Mouse (Mus musculus) mouse embryonic stem cell (cell line): ENCODE measurements at regions not wholly inside any gene's neighbourhood (a gene's known extent, or its start where the extent isn't known, plus 50 kb on each side); places are given as distances from the start of the nearest gene placed in this dataset.

Source experiments
- in situ Hi-C, 2 experiments: fragments of 300-500 bp; cut with MboI; formaldehyde crosslinking; loops; 1 replicate in 1 of 2; 3 replicates in 1 of 2; pipeline ENCODE4 v1.14.3; 2019 to 2020; ENCODE audit warnings: low sequenced_read_pairs in 2 of 2, low pct_unique_long_range_greater_than_20kb in 1 of 2, mixed read lengths in 1 of 2; ENCODE audit not compliant: unreplicated experiment in 1 of 2

DNA sequence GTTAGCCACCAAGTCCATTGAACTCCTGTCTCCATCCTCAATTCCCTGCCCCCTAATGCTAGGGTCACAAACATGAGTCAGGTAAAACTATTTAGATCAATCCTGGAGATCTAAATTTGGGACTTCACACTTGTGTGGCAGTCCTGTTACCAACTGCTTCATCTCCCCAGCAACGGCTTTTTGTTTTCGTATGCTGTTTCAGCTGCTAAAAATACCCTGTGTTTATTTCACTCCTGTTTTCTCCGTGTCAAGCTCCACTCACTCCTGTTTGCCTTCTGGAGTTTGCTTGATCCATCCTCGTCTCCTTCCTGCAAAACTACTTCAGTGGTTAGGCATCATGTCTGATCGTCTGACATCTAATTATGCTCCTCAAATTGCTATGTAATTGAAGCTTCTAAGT lies 508.9 kb upstream of the Arpp21 start:
- in situ Hi-C loops = no loop called here

DNA sequence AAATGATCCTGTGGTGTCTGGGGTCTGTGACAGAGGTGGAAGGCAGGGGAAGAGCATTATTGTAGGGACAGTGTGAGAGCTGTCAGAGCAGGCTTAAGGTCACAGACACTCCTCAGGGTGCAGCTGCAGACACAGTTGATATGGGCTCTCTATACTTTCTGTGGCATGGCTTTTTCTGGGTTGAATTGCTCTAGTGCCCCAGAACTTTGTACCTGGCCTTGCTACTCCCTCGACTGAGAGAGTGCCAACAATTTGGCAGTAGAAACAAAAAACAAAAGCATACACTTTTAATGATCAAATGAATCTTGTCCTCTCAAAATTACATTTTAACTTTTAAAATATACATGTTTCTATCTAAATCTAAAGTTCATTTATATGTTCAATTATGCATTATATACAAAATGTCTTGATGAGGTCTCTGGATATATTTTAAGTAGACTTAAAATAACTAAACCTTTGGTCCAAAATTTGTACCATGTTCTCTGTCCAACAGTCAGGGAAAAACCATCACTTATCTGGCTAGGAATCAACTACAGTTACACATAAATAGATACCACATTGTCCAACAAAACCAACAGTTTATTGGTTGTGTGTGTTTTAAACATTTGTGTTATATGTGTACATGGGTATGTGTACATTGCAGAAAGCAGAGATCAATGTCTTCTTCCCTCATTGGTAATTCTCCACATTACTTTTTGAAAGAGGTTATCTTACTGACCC lies 508.3 kb upstream of the Arpp21 start:
- in situ Hi-C loops = no loop called here

DNA sequence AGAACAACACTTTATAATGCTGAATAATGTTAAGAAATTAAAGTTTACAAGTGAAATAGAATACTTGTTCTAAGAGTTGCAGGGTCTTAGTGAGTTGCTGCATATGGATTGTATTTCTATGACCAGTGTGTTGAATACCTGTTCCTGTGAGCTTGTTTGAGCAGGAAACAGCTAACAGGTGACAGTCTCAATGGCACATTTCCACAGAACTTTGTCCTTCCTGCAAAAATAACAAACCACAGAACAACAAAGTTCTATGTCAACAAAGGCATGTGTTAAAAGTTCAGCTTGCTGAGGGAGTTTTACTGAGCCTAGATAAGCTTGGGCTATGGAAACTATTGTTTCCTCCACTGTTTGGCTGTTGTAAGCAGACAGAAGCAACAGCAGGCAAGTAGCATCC lies 500.0 kb upstream of the Arpp21 start:
- in situ Hi-C loops = no loop called here

DNA sequence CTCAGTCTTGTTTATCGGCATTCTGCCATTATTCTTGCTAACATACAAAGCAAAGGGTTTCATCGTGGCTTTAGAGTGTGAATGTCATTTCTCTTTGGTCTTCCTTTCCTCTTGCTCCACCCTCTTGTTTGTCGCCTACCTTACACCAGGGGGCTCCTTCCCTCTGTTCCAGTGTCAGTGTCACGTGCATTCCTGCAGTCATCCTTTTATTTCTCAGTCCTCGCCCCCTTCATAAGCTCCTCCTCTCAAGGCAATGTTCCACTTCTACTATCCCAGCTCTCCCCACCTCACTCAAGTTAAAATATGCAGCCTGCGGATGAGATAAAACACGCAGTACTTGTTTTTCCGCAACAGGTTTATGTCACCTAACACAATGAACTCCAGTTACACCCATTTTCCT lies 489.8 kb upstream of the Arpp21 start:
- in situ Hi-C loops = no loop called here

DNA sequence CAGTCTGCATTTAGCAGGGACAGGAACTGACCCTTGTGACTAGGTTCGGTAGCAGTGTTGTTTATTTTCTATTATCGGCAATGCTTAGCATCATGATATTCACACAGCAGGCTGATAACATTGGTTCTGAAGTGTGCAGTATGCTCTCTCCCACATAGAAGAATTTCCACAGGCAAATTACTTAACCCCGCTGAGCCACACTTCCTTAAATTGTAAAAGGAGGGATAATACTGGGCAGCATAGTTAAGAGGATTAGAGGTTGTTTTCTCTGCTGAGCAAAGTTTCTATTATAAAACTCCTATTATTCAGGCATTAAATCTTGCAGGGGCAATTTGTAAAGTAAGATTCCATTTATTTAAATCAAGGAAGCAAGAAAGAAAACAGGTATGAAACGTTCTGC lies 489.4 kb upstream of the Arpp21 start:
- in situ Hi-C loops = no loop called here

DNA sequence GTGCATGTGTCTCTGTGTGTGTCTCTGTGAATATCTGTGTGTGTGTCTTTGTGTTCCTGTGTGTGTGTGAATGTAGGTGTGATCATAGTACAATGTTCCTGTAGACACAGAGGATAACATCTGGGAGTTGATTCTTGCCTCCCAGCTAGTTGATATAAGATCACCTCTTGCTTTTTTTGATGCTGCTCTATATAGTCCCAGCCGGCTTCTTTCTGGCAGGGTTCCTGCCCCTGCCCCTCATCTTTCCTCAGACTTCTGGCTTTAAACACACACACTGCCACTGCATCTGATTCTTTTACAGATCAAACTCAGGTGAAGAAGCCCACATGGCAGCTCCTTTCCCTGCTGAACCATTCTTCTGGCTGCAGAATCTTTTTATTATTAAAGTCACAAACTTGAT lies 487.6 kb upstream of the Arpp21 start:
- in situ Hi-C loops = no loop called here

DNA sequence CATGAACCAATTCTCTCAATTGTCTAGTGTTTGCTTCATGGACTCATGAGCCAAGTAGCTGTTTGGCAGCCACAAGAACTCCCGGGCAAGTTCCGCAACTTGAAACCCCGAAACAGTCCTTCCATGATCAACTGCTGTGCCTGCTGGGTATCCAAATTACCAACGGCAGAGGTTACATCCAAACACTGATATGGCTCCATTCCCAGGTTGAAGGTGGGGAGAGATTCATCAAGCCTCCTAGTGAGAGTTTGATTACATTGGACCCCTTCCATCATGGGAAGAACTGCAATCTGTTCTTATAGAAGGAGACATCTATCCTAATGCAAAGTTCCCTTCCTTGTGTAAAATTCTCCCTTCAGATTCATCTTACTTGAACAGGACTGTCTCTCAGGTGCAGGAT lies 486.8 kb upstream of the Arpp21 start:
- in situ Hi-C loops = no loop called here

DNA sequence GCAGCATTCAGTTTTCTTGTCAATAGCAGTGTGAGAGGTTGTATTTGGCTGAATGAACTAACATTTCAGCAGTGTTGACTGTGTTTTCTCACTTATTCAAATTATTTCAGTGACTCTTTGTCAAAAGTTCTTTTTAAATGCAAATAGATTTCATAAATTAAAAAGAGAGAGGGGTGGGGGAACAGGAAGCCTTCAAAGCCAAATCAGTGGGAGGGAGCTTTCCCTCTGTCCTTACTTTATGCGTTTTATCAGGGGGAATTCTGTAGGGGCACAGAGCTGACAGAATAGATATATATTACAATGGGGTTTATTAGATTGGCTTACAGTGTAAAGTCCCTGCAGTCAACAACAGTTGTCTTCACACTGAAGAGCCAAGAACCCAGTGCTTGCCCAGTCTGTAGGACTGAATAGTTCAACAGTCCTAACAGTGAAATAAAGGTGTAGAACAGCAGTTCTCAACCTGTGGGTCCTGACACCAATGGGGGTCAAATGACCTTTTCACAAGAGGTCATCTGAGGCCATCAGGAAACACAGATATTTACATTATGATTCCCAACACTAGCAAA lies 479.5 kb upstream of the Arpp21 start:
- in situ Hi-C loops = no loop called here

DNA sequence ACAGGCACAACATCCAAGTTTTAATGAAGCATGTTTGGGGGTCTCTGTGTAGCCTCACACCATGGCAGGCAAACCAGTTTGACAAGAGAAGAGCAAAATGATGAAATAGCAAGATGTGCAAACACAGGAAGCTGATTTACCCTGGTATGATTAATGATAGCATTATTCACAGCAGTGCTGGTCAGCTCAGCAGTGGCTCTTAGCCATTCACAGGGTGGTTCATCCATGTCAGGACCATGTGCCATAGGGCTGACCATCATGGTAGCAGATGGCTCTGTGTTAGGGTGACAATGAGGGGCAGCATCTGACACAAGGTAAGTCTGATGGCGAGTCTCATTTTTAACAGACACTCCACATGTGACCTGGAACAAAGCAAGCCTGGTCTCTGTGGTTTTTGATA lies 443.1 kb upstream of the Arpp21 start:
- in situ Hi-C loops = no loop called here

DNA sequence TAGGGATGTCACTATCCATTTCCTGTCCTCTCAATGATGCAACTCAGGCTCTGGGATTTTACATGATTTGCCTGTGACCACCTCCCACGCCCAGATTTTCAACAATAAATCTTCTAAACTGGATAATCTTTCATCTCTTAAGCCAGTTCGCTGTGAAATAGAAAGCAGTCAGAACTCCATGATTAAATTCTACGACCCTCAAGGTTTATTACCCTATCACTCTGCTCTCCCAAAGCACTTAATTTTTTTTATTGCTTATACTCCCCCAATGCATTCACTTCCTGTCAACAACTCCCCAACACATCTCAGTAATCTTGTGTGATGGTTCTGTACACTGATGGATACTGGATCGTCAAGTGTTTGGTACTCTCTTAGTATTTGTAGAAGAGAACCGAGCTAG lies 439.5 kb upstream of the Arpp21 start:
- in situ Hi-C loops = no loop called here
